Mouse (Mus musculus) embryonic facial prominence, embryonic 12.5 days (tissue): Measurements from ENCODE around the gene Cyp17a1. TPM values are rescaled to one million over a fixed set of nuclear protein-coding genes. Genes with fewer than 3 reads are reported as not detected.

Experiments used
- ATAC-seq: fragments of 200-750 bp; cut with Nextera tagmentation; 2 replicates; pipeline ENCODE4 v1.8.0; 2017; ENCODE audit not compliant: insufficient number of reproducible peaks, insufficient read depth, low FRiP score, low TSS enrichment
- H3K27ac ChIP-seq: fragments of 300-500 bp; sonication (generic); 2 replicates; pipeline ENCODE4 v1.5.1; 2016; ENCODE audit warnings: mild to moderate bottlenecking
- H3K27me3 ChIP-seq: fragments of 300-500 bp; sonication (generic); 2 replicates; pipeline ENCODE4 v1.6.1; 2016; ENCODE audit warnings: mild to moderate bottlenecking, moderate library complexity
- H3K36me3 ChIP-seq: fragments of 300-500 bp; sonication (generic); 2 replicates; pipeline ENCODE4 v1.6.1; 2016; ENCODE audit warnings: mild to moderate bottlenecking
- H3K4me1 ChIP-seq: fragments of 300-500 bp; sonication (generic); 2 replicates; pipeline ENCODE4 v1.6.1; 2016
- H3K4me2 ChIP-seq: fragments of 300-500 bp; sonication (generic); replicated peaks from 2 replicates; pipeline ENCODE4 v1.6.1; 2016; ENCODE audit warnings: mild to moderate bottlenecking, moderate library complexity
- H3K4me3 ChIP-seq: fragments of 300-500 bp; sonication (generic); 2 replicates; pipeline ENCODE4 v1.5.1; 2016; ENCODE audit warnings: mild to moderate bottlenecking
- H3K9ac ChIP-seq: fragments of 300-500 bp; sonication (generic); 2 replicates; pipeline ENCODE4 v1.6.1; 2016; ENCODE audit warnings: mild to moderate bottlenecking, moderate library complexity
- H3K9me3 ChIP-seq: fragments of 300-500 bp; sonication (generic); 2 replicates; pipeline ENCODE4 v1.6.1; 2016; ENCODE audit warnings: mild to moderate bottlenecking, moderate library complexity
- WGBS: fragments of 180-500 bp; shearing (Covaris S2); methylation state at CpG from one replicate; pipeline ENCODE4 v1.1.7; 2016; 5-methylcytosine and 5-hydroxymethylcytosine counted together
- polyA plus RNA-seq: library from polyadenylated mRNA; unstranded; fragments of >200 nt; fragmentation: Nextera tagmentation; extraction: Ambion mirVana; gene quantifications from 2 replicates; pipeline ENCODE4 v1.2.1, GENCODE M21; 2016

Cyp17a1 gene
- polyA plus RNA-seq, 1 experiment from 2014 or later = 0.26 TPM

DNA sequence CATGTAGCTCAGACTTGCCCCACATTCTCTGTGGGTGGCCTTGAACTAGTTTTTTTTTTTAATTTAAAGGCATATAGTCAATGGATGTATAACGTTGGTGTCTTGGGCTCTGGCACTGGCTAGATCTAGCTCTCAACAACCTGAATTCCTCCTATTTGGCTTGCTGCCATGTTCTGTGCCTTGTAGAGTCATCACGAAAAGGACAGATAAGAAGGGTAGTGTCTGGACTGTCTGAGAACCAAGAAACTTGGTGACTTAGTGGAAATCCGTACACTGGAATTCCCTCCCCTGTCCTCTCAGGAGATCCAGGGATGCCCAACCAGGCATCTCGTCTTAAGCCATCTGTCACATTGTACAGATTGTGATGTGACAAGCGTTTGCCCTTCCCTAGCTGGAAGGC lies 19.8 kb downstream of the Cyp17a1 start:
- H3K4me3 ChIP-seq = no peak overlapping the region
- H3K9ac ChIP-seq = no peak overlapping the region
- no peak overlapping the region for H3K27ac ChIP-seq
- WGBS = 85% methylated on average over 5 of the region's 5 CpGs
- H3K27me3 ChIP-seq = no peaks in the 10 kb centered on the region
- peaks cover 56% of the 10 kb centered on the region for H3K36me3 ChIP-seq
- no peaks in the 10 kb centered on the region for H3K9me3 ChIP-seq
- no peak for ATAC-seq
- H3K4me1 ChIP-seq = no peaks in the 10 kb centered on the region
- no peak overlapping the region for H3K4me2 ChIP-seq

DNA sequence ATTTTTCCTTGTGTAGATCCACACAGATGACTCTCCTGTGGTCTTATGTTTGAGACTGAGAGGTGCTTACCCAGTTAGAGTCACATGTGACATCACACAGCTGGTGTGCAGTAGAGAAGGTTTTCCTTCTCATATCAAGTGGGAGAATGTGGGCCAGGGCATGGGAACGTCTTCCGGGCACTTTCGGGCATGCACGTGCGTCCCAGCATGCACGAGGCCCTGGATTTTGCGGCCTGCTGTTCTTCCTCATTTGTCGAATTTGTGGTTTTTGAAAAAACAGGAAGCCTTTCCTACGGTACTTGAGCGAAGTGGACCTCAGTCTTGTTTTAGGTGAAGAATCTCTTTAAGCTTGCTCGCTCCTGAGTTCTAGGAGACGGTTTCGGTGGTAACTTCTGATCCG lies 24.4 kb downstream of the Cyp17a1 start:
- Histone ChIP-seq H3K27me3 (no peaks in the 10 kb centered on the region), H3K9me3 (no peaks in the 10 kb centered on the region), H3K27ac (no peak overlapping the region), H3K4me3 (no peak overlapping the region), H3K4me1 (peaks cover 44% of the 10 kb centered on the region), H3K4me2 (no peak overlapping the region), H3K9ac (no peak overlapping the region), H3K36me3 (peaks cover 17% of the 10 kb centered on the region)
- 98% methylated on average over 14 of the region's 14 CpGs for WGBS
- ATAC-seq = no peak

DNA sequence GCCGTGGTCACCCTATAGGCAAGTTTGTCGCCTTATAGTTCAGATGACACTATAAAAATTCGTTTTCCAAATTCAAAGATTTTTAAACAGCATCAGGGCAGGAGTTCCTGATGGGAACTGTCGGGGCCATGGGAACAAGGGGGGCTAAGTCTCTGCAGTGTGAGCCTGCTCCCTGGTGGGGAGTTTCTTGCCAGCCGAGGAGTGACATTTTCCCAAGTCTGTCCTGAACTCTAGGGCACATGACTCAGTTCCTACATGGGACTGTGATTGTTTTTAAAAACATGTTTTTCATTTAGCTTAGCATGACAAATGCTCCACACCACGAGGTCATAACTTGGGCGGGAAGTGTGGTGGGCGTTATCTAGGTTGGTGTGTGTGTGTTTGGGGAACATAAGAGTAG lies 25.1 kb downstream of the Cyp17a1 start:
- no peak overlapping the region for H3K4me3 ChIP-seq
- 79% methylated on average over 8 of the region's 8 CpGs for WGBS
- no peak overlapping the region for H3K27ac ChIP-seq
- peaks cover 51% of the 10 kb centered on the region for H3K4me1 ChIP-seq
- no peak overlapping the region for H3K9ac ChIP-seq
- H3K9me3 ChIP-seq = no peaks in the 10 kb centered on the region
- no peaks in the 10 kb centered on the region for H3K27me3 ChIP-seq
- ATAC-seq = no peak
- no peak overlapping the region for H3K4me2 ChIP-seq
- peaks cover 10% of the 10 kb centered on the region for H3K36me3 ChIP-seq

DNA sequence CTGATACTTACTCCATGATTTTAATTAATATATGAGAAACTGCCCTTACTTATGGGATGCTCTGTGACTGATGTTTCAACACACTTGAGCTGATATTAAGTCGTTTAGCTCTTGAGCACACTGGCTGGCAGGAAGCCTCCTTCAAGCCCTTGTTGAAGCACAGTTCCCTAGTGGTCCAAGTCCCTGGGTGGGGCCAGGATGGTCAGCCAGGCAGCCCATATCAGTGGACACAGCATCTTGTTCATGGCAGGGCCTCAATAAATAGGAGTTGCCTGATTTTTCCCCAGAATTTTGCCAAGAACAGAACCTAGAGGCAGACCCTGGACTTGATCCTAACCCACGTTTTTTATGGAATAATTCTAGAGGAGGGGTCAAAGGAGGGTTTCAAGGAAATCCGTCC lies 25.7 kb downstream of the Cyp17a1 start:
- Histone ChIP-seq H3K36me3 (peaks cover 5% of the 10 kb centered on the region), H3K9ac (no peak overlapping the region), H3K9me3 (no peaks in the 10 kb centered on the region), H3K4me3 (no peak overlapping the region), H3K4me1 (peaks cover 57% of the 10 kb centered on the region), H3K27me3 (no peaks in the 10 kb centered on the region), H3K4me2 (no peak overlapping the region), H3K27ac (0 out of 2 replicates have a peak overlapping the region, but pooled peaks have one; percentile 23)
- ATAC-seq = no peak
- 42% methylated on average over 3 of the region's 3 CpGs for WGBS

DNA sequence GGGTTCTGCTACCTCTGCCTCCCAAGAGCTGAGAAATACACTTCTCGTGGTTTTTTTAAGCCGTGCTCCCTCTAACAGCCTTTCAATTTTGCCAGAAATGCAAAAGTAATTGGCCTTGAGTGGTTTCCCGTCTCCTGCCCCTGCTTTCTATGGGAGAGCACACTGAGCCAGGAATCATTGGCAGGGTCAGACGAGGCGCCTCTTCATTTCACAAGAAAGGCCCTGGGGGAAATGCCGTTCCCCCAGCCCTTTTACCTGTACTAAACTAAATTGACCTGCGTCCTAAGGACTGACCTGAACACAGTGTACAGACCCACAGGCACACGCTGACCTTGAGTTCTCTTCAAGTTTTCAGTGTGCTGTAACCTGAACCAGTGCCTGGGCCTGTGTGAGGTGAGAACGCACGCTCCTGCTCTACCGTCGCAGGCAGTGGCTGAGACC lies 26.9 kb downstream of the Cyp17a1 start:
- no peak for ATAC-seq
- no peaks in the 10 kb centered on the region for H3K9me3 ChIP-seq
- H3K27me3 ChIP-seq = no peaks in the 10 kb centered on the region
- peak overlapping the region; percentile 83 for H3K27ac ChIP-seq
- H3K4me1 ChIP-seq = peaks cover 69% of the 10 kb centered on the region
- H3K36me3 ChIP-seq = peaks cover 3% of the 10 kb centered on the region; the same call in 1 of the 2 replicates
- H3K4me2 ChIP-seq = no peak overlapping the region
- H3K4me3 ChIP-seq = no peak overlapping the region
- H3K9ac ChIP-seq = no peak overlapping the region
- WGBS = 46% methylated on average over 12 of the region's 12 CpGs

DNA sequence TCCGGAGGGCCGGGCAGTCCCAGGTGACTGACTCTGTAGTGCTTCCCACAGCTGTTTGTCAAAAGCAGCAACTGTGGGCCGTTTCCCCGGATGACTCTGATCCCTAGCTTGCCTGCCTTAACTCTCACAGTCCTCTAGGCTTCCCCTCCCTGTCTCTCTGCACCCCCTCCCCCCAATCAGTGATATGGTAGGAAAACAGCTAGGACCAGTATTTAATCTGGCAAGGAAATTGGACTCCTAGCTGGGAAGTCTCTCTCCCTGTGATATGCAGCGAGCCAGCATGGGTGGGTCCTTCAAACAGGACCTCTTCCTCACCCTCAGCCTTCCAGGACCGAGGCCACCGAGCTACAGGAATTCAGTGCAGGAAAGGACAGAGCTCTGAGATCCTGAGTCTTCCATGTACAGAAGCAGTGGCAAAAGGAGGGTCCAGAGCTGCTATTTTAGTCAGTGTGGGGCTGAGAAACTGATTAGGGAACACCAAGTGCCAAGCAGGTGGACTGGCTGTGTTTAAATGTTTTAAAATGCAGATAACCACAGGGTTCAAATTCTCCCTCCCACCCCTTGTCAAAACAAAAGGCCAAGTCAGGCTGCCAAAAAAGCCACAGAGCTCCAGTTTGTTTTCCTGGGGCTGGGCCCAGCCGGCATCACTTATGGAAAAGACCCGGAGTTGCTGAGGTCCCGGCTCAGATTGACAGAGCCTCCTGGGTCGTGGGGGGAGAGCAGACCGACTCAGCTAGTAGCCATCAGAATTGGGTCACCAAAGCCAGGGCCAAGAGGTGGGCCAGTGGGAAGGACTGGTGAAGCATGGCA lies 28.0 kb downstream of the Cyp17a1 start:
- H3K27ac ChIP-seq = peak overlapping the region; percentile 83
- H3K27me3 ChIP-seq = no peaks in the 10 kb centered on the region
- 14% methylated on average over 12 of the region's 12 CpGs for WGBS
- H3K4me2 ChIP-seq = no peak overlapping the region
- no peak overlapping the region for H3K9ac ChIP-seq
- H3K4me3 ChIP-seq = no peak overlapping the region
- H3K36me3 ChIP-seq = peaks cover 3% of the 10 kb centered on the region; the same call in 1 of the 2 replicates
- peaks cover 76% of the 10 kb centered on the region for H3K4me1 ChIP-seq
- no peaks in the 10 kb centered on the region for H3K9me3 ChIP-seq
- ATAC-seq = no peak; the same call in none of the 2 replicates

DNA sequence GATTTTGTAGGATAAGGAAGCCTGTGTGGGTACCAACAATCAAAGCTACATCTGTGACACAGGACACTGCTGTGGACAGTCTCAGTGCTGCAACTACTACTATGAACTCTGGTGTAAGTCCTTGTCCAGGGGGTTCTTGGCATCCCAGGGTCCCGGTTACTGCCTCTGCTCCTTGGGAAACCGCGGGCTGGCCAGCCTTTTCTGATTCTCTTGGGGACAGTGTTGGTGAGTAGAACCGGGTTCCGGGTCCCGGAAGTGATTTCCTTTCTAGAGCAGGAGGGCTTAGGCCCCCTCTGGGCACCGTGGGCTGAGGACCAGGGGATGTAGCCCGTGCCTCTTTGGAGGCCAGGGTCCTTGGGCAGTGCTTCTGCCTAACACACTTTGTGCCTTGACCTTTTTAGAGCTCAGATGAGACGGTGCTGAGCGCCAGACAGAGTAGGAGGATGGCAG lies 28.6 kb downstream of the Cyp17a1 start:
- peaks cover 3% of the 10 kb centered on the region; the same call in 1 of the 2 replicates for H3K36me3 ChIP-seq
- H3K4me1 ChIP-seq = peaks cover 82% of the 10 kb centered on the region
- no peak overlapping the region for H3K4me2 ChIP-seq
- no peaks in the 10 kb centered on the region for H3K9me3 ChIP-seq
- no peak for ATAC-seq
- H3K27ac ChIP-seq = peak overlapping the region; percentile 83
- no peak overlapping the region for H3K4me3 ChIP-seq
- no peaks in the 10 kb centered on the region for H3K27me3 ChIP-seq
- WGBS = 69% methylated on average over 10 of the region's 10 CpGs
- no peak overlapping the region for H3K9ac ChIP-seq

DNA sequence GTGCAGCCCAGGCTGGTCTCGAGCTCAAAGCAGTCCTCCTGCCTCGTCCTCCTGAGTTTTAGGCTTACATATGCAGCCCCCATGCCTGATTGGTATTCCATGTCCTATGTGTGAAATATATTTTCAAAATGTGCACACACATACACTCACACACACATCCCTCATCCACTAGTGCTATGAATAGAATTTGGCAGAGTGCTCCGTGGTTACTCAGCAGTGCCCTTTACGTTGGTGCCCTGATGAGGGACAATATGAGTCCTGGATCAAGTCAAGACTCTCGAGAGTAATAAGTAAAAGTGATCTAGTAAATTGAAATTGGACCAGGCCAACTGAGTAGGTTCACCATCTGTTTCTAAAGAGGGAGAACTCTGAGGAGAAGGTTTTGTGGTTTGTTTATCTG lies 29.7 kb downstream of the Cyp17a1 start:
- 72% methylated on average over 5 of the region's 5 CpGs for WGBS
- Histone ChIP-seq H3K4me1 (peaks cover 89% of the 10 kb centered on the region), H3K27me3 (no peaks in the 10 kb centered on the region), H3K9ac (no peak overlapping the region), H3K4me3 (no peak overlapping the region), H3K27ac (peak overlapping the region; percentile 14; the same call in 1 of the 2 replicates), H3K4me2 (no peak overlapping the region), H3K9me3 (no peaks in the 10 kb centered on the region), H3K36me3 (0 out of 2 replicates have a peak, but pooled peaks cover 3% of the 10 kb centered on the region)
- ATAC-seq = no peak

DNA sequence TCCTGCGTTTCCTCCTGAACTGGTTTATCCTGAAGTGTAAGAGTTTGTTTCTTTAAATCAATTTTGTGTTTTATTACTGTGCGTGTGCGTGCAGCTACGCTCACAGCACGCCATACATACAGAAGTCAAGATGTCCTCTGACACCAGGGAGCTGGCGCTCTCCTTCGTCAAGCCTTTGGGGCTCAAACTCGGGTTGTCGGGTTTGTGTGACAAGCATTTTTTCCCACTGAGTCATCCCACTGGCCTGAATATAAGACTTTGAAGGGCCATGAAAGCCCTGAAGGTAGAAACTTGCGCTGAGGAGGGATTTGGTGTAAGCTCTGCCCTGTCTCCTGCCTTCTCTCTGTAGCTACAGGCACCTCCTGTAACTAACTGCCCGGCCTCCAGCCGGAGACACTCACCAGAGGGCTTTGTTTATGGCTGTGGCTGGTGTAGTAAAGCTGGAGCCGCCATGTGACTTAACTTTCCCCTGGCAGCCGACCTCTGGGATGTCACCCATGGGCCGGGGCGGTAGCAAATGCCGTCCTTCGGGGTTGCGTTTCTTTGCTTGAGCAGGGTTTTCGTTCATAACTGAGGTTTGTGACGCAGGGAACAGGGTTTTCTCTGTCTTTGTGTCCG lies 30.7 kb downstream of the Cyp17a1 start:
- WGBS = 64% methylated on average over 22 of the region's 22 CpGs
- Histone ChIP-seq H3K27ac (peak overlapping the region; percentile 83), H3K4me2 (no peak overlapping the region), H3K4me1 (peaks cover 83% of the 10 kb centered on the region), H3K9ac (no peak overlapping the region), H3K27me3 (no peaks in the 10 kb centered on the region), H3K4me3 (no peak overlapping the region), H3K36me3 (0 out of 2 replicates have a peak, but pooled peaks cover 3% of the 10 kb centered on the region), H3K9me3 (no peaks in the 10 kb centered on the region)
- no peak for ATAC-seq

DNA sequence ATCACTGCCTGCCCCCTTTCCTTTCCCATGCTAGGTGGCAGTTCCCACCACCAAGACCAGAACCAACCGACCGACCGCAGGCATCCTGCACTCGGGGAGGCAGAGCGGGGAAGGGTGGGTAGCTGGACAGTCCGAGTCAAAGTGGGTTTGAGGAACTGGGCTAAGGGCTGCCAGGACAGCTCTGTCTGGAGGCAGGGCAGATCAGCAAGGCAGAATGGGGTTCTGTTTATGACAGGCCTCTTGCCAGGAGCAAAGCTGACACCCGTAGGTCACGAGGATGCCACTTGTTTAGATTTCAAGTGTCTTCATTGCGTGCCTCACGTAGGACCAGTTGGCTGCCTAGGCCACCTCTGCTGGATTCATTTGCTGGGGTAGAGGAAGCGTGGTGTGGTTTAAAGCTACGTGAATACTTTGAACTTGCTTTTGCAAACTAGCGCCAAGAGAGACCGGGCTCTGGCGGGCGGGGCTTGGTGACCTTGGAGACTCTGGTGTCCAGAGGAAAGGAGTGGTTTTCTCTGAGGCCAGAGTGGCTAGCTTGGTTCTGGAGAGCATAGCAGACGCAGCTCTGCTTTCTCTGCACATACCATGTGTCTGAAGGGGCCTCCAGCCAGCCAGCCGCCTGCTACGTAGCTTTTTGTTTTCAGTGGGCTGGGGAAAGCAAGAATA lies 31.4 kb downstream of the Cyp17a1 start:
- Histone ChIP-seq H3K9me3 (no peaks in the 10 kb centered on the region), H3K36me3 (0 out of 2 replicates have a peak, but pooled peaks cover 3% of the 10 kb centered on the region), H3K4me1 (peaks cover 81% of the 10 kb centered on the region), H3K9ac (no peak overlapping the region), H3K27ac (peak overlapping the region; percentile 83), H3K4me2 (no peak overlapping the region), H3K27me3 (no peaks in the 10 kb centered on the region), H3K4me3 (no peak overlapping the region)
- WGBS = 60% methylated on average over 19 of the region's 19 CpGs
- ATAC-seq = no peak

DNA sequence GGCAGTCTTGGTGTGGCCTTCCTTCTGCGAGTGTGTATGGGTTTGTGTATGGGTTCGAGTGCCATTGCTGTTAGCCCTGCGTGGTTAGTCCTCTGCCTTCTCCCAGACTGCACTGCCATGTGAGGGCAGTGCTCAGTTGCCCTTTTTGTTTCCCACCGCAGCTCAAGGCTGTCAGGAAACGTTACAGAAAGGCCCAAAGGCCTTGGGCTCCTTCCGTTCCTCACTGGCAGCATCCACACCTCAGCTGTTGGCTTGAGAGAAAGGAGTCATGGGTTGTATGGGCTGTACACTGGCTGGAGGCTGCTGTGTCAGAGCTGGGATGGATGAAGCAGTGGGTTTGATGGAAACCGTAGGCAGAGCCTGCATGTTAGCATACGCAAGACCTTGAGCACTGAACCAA lies 32.2 kb downstream of the Cyp17a1 start:
- ATAC-seq = no peak
- 83% methylated on average over 8 of the region's 8 CpGs for WGBS
- no peak overlapping the region for H3K4me3 ChIP-seq
- peaks cover 77% of the 10 kb centered on the region for H3K4me1 ChIP-seq
- no peaks in the 10 kb centered on the region for H3K9me3 ChIP-seq
- H3K27me3 ChIP-seq = no peaks in the 10 kb centered on the region
- no peak overlapping the region for H3K4me2 ChIP-seq
- no peak overlapping the region for H3K9ac ChIP-seq
- H3K36me3 ChIP-seq = 0 out of 2 replicates have a peak, but pooled peaks cover 3% of the 10 kb centered on the region
- peak overlapping the region; percentile 83; the same call in 1 of the 2 replicates for H3K27ac ChIP-seq
